Mouse (Mus musculus): ENCODE results near the gene Gjd3.
"Not testable (repeated sequence)": the region's sequence is repeated elsewhere in the genome, so short reads cannot be mapped to it uniquely, and the experiment has no call there.

The Gjd3 gene

GRCm38 (mm10) chr11:98982773-98983133, at the start of gene Gjd3:
TSS of gene Gjd3 (minus strand) at chr11:98983016.
- no peak for DNase-seq (ENCODE audit: low spot score)

GRCm38 (mm10) chr11:99026899-99027440, 44.2 kb upstream of the Gjd3 start:
- no peak for DNase-seq (ENCODE audit: low spot score)

GRCm38 (mm10) chr11:99025878-99026277, 43.1 kb upstream of the Gjd3 start:
- DNase-seq (ENCODE audit: low spot score) = no peak

- no peak for DNase-seq (ENCODE audit: low spot score)
Observed at GRCm38 (mm10) chr11:99024468-99025134, 41.8 kb upstream of the Gjd3 start.

- peak; percentile 93 for DNase-seq (ENCODE audit: low spot score)
Observed at GRCm38 (mm10) chr11:99023500-99024467, 41.0 kb upstream of the Gjd3 start, which contains the start of gene Top2a. TSS of gene Top2a (minus strand) at chr11:99024189.

GRCm38 (mm10) chr11:99023094-99023493, 40.3 kb upstream of the Gjd3 start:
- no peak for DNase-seq (ENCODE audit: low spot score)

GRCm38 (mm10) chr11:99022384-99022933, 39.6 kb upstream of the Gjd3 start:
- DNase-seq (ENCODE audit: low spot score) = no peak

GRCm38 (mm10) chr11:99019844-99020243, 37.0 kb upstream of the Gjd3 start:
- no peak for DNase-seq (ENCODE audit: low spot score)

- DNase-seq (ENCODE audit: low spot score) = no peak
Observed at GRCm38 (mm10) chr11:99013856-99014255, 31.0 kb upstream of the Gjd3 start.

GRCm38 (mm10) chr11:99010706-99011105, 27.9 kb upstream of the Gjd3 start:
- DNase-seq (ENCODE audit: low spot score) = no peak

- no peak for DNase-seq (ENCODE audit: low spot score)
Observed at GRCm38 (mm10) chr11:99010124-99010523, 27.3 kb upstream of the Gjd3 start.

GRCm38 (mm10) chr11:99006788-99007187, 24.0 kb upstream of the Gjd3 start:
- no peak for DNase-seq (ENCODE audit: low spot score)

- no peak for DNase-seq (ENCODE audit: low spot score)
Observed at GRCm38 (mm10) chr11:98999243-98999642, 16.4 kb upstream of the Gjd3 start.

GRCm38 (mm10) chr11:98998776-98999175, 16.0 kb upstream of the Gjd3 start:
- DNase-seq (ENCODE audit: low spot score) = no peak

GRCm38 (mm10) chr11:98997659-98998058, 14.8 kb upstream of the Gjd3 start:
- DNase-seq (ENCODE audit: low spot score) = no peak

- no peak for DNase-seq (ENCODE audit: low spot score)
Observed at GRCm38 (mm10) chr11:98995987-98996386, 13.2 kb upstream of the Gjd3 start.

GRCm38 (mm10) chr11:98990866-98991265, 8.1 kb upstream of the Gjd3 start:
- DNase-seq (ENCODE audit: low spot score) = no peak

- not testable (repeated sequence) for DNase-seq (ENCODE audit: low spot score)
Observed at GRCm38 (mm10) chr11:98988260-98988659, 5.4 kb upstream of the Gjd3 start.

- no peak for DNase-seq (ENCODE audit: low spot score)
Observed at GRCm38 (mm10) chr11:98985542-98985941, 2.7 kb upstream of the Gjd3 start.

- DNase-seq (ENCODE audit: low spot score) = no peak
Observed at GRCm38 (mm10) chr11:98983551-98983950, 735 bp upstream of the Gjd3 start.

- DNase-seq (ENCODE audit: low spot score) = peak; percentile 65
Observed at GRCm38 (mm10) chr11:98981997-98982772, 631 bp downstream of the Gjd3 start.
